Mouse (Mus musculus) heart, embryonic 12.5 days (tissue): ENCODE data around the gene Osbpl3. TPM values are rescaled to one million over a fixed set of nuclear protein-coding genes. Genes with fewer than 3 reads are reported as not detected.

Experiments used
- ATAC-seq: fragments of 200-750 bp; cut with Nextera tagmentation; 2 replicates; pipeline ENCODE4 v1.8.0; 2017; ENCODE audit warnings: moderate TSS enrichment, moderate library complexity; ENCODE audit not compliant: insufficient number of reproducible peaks, low FRiP score
- H3K27ac ChIP-seq: fragments of 300-500 bp; sonication (generic); 2 replicates; pipeline ENCODE4 v1.5.1; 2016; ENCODE audit warnings: mild to moderate bottlenecking, moderate library complexity; ENCODE audit not compliant: poor library complexity, severe bottlenecking
- H3K27me3 ChIP-seq: fragments of 300-500 bp; sonication (generic); replicated peaks from 2 replicates; pipeline ENCODE4 v1.6.1; 2016; ENCODE audit warnings: mild to moderate bottlenecking, moderate library complexity
- H3K36me3 ChIP-seq: fragments of 300-500 bp; sonication (generic); 2 replicates; pipeline ENCODE4 v1.6.1; 2016; ENCODE audit warnings: mild to moderate bottlenecking, moderate library complexity
- H3K4me1 ChIP-seq: fragments of 300-500 bp; sonication (generic); replicated peaks from 2 replicates; pipeline ENCODE4 v1.6.1; 2016; ENCODE audit warnings: mild to moderate bottlenecking
- H3K4me2 ChIP-seq: fragments of 300-500 bp; sonication (generic); 2 replicates; pipeline ENCODE4 v1.6.1; 2016; ENCODE audit warnings: mild to moderate bottlenecking, moderate library complexity
- H3K4me3 ChIP-seq: fragments of 300-500 bp; sonication (generic); 2 replicates; pipeline ENCODE4 v1.5.1; 2016; ENCODE audit warnings: mild to moderate bottlenecking
- H3K9ac ChIP-seq: fragments of 300-500 bp; sonication (generic); 2 replicates; pipeline ENCODE4 v1.6.1; 2016; ENCODE audit warnings: mild to moderate bottlenecking, moderate library complexity
- H3K9me3 ChIP-seq: fragments of 300-500 bp; sonication (generic); replicated peaks from 2 replicates; pipeline ENCODE4 v1.6.1; 2016; ENCODE audit warnings: mild to moderate bottlenecking, moderate library complexity
- WGBS: fragments of 180-500 bp; shearing (Covaris S2); methylation state at CpG from one replicate; pipeline ENCODE4 v1.1.7; 2016; 5-methylcytosine and 5-hydroxymethylcytosine counted together
- polyA plus RNA-seq: library from polyadenylated mRNA; unstranded; fragments of >200 nt; fragmentation: Nextera tagmentation; extraction: Ambion mirVana; gene quantifications from 2 replicates; pipeline ENCODE4 v1.2.1, GENCODE M21; 2016

The Osbpl3 gene
- polyA plus RNA-seq, 1 experiment from 2014 or later: 15.5 TPM

GRCm38 (mm10) chr6:50312647-50313046 is 143.4 kb downstream of the Osbpl3 start:
- H3K4me1 ChIP-seq: peaks cover 25% of the 10 kb centered on the region
- no peaks in the 10 kb centered on the region for H3K9me3 ChIP-seq
- no peak overlapping the region for H3K4me3 ChIP-seq
- H3K27ac ChIP-seq: no peak overlapping the region
- WGBS: 47% methylated on average over 4 of the region's 4 CpGs
- no peak overlapping the region for H3K9ac ChIP-seq
- no peaks in the 10 kb centered on the region for H3K27me3 ChIP-seq
- peak; percentile 45; the same call in 1 of the 2 replicates for ATAC-seq
- no peak overlapping the region for H3K4me2 ChIP-seq
- H3K36me3 ChIP-seq: peaks cover 4% of the 10 kb centered on the region

- Histone ChIP-seq H3K9me3 (no peaks in the 10 kb centered on the region), H3K36me3 (peaks cover 9% of the 10 kb centered on the region), H3K4me1 (peaks cover 6% of the 10 kb centered on the region), H3K9ac (no peak overlapping the region), H3K4me3 (no peak overlapping the region), H3K4me2 (no peak overlapping the region), H3K27ac (no peak overlapping the region), H3K27me3 (no peaks in the 10 kb centered on the region)
- WGBS: 30% methylated on average over 6 of the region's 6 CpGs
- ATAC-seq: no peak
These were observed 147.0 kb downstream of the Osbpl3 start for GRCm38 (mm10) chr6:50309019-50309418.

GRCm38 (mm10) chr6:50306625-50307024 is 149.4 kb downstream of the Osbpl3 start:
- no peak overlapping the region for H3K4me2 ChIP-seq
- H3K27me3 ChIP-seq: no peaks in the 10 kb centered on the region
- no peak overlapping the region for H3K9ac ChIP-seq
- H3K27ac ChIP-seq: no peak overlapping the region
- no peaks in the 10 kb centered on the region for H3K4me1 ChIP-seq
- no peaks in the 10 kb centered on the region for H3K9me3 ChIP-seq
- H3K36me3 ChIP-seq: peaks cover 24% of the 10 kb centered on the region
- ATAC-seq: no peak
- 70% methylated on average over 4 of the region's 4 CpGs for WGBS
- no peak overlapping the region for H3K4me3 ChIP-seq

GRCm38 (mm10) chr6:50304949-50305491 is 151.0 kb downstream of the Osbpl3 start:
- no peak for ATAC-seq
- Histone ChIP-seq H3K36me3 (peaks cover 26% of the 10 kb centered on the region), H3K4me1 (no peaks in the 10 kb centered on the region), H3K27me3 (no peaks in the 10 kb centered on the region), H3K9me3 (no peaks in the 10 kb centered on the region), H3K9ac (no peak overlapping the region), H3K4me3 (no peak overlapping the region), H3K27ac (no peak overlapping the region), H3K4me2 (no peak overlapping the region)
- 64% methylated on average over 4 of the region's 4 CpGs for WGBS

GRCm38 (mm10) chr6:50301121-50301520 is 154.9 kb downstream of the Osbpl3 start:
- 91% methylated on average over 7 of the region's 7 CpGs for WGBS
- Histone ChIP-seq H3K9ac (no peak overlapping the region), H3K4me2 (no peak overlapping the region), H3K9me3 (no peaks in the 10 kb centered on the region), H3K27me3 (no peaks in the 10 kb centered on the region), H3K4me3 (no peak overlapping the region), H3K4me1 (peaks cover 4% of the 10 kb centered on the region), H3K36me3 (peaks cover 24% of the 10 kb centered on the region), H3K27ac (no peak overlapping the region)
- ATAC-seq: no peak

- H3K9me3 ChIP-seq: no peaks in the 10 kb centered on the region
- H3K27me3 ChIP-seq: no peaks in the 10 kb centered on the region
- H3K27ac ChIP-seq: no peak overlapping the region
- no peak overlapping the region for H3K4me2 ChIP-seq
- WGBS: 80% methylated on average over 6 of the region's 6 CpGs
- no peak overlapping the region for H3K9ac ChIP-seq
- H3K4me3 ChIP-seq: no peak overlapping the region
- H3K4me1 ChIP-seq: peaks cover 9% of the 10 kb centered on the region
- H3K36me3 ChIP-seq: peaks cover 24% of the 10 kb centered on the region
- no peak for ATAC-seq
These were observed 155.4 kb downstream of the Osbpl3 start for GRCm38 (mm10) chr6:50300622-50301021.

- Histone ChIP-seq H3K4me2 (no peak overlapping the region), H3K36me3 (peaks cover 23% of the 10 kb centered on the region), H3K4me1 (peaks cover 14% of the 10 kb centered on the region), H3K27ac (no peak overlapping the region), H3K9ac (no peak overlapping the region), H3K4me3 (no peak overlapping the region), H3K9me3 (no peaks in the 10 kb centered on the region), H3K27me3 (no peaks in the 10 kb centered on the region)
- ATAC-seq: no peak
- WGBS: 76% methylated on average over 7 of the region's 7 CpGs
These were observed 156.9 kb downstream of the Osbpl3 start for GRCm38 (mm10) chr6:50299071-50299470.

- Histone ChIP-seq H3K9ac (no peak overlapping the region), H3K9me3 (no peaks in the 10 kb centered on the region), H3K4me2 (no peak overlapping the region), H3K27ac (no peak overlapping the region), H3K4me1 (peaks cover 14% of the 10 kb centered on the region), H3K4me3 (no peak overlapping the region), H3K36me3 (peaks cover 14% of the 10 kb centered on the region), H3K27me3 (no peaks in the 10 kb centered on the region)
- WGBS: 91% methylated on average over 9 of the region's 9 CpGs
- ATAC-seq: no peak
These were observed 158.3 kb downstream of the Osbpl3 start for GRCm38 (mm10) chr6:50297671-50298070.

- no peak for ATAC-seq
- Histone ChIP-seq H3K27ac (no peak overlapping the region), H3K9ac (no peak overlapping the region), H3K9me3 (no peaks in the 10 kb centered on the region), H3K27me3 (no peaks in the 10 kb centered on the region), H3K4me3 (no peak overlapping the region), H3K4me1 (peaks cover 14% of the 10 kb centered on the region), H3K36me3 (peaks cover 6% of the 10 kb centered on the region; the same call in 1 of the 2 replicates), H3K4me2 (no peak overlapping the region)
- WGBS: 69% methylated on average over 10 of the region's 10 CpGs
These were observed 160.9 kb downstream of the Osbpl3 start for GRCm38 (mm10) chr6:50295136-50295535.

- no peak for ATAC-seq
- Histone ChIP-seq H3K4me1 (peaks cover 14% of the 10 kb centered on the region), H3K9ac (no peak overlapping the region), H3K27me3 (no peaks in the 10 kb centered on the region), H3K27ac (no peak overlapping the region), H3K4me2 (no peak overlapping the region), H3K4me3 (no peak overlapping the region), H3K36me3 (peaks cover 6% of the 10 kb centered on the region; the same call in 1 of the 2 replicates), H3K9me3 (no peaks in the 10 kb centered on the region)
- 29% methylated on average over 1 of the region's 1 CpGs for WGBS
These were observed 161.9 kb downstream of the Osbpl3 start for GRCm38 (mm10) chr6:50294128-50294527.

- Histone ChIP-seq H3K4me1 (peaks cover 14% of the 10 kb centered on the region), H3K4me2 (no peak overlapping the region), H3K4me3 (no peak overlapping the region), H3K36me3 (no peaks in the 10 kb centered on the region), H3K9ac (no peak overlapping the region), H3K9me3 (no peaks in the 10 kb centered on the region), H3K27ac (no peak overlapping the region), H3K27me3 (no peaks in the 10 kb centered on the region)
- ATAC-seq: no peak
- WGBS: 54% methylated on average over 4 of the region's 4 CpGs
These were observed 164.4 kb downstream of the Osbpl3 start for GRCm38 (mm10) chr6:50291650-50292049.

- H3K9ac ChIP-seq: no peak overlapping the region
- ATAC-seq: no peak
- no peaks in the 10 kb centered on the region for H3K27me3 ChIP-seq
- H3K27ac ChIP-seq: no peak overlapping the region
- H3K9me3 ChIP-seq: 0 out of 2 replicates have a peak, but pooled peaks cover 3% of the 10 kb centered on the region
- H3K4me2 ChIP-seq: no peak overlapping the region
- 91% methylated on average over 3 of the region's 3 CpGs for WGBS
- H3K36me3 ChIP-seq: no peaks in the 10 kb centered on the region
- H3K4me3 ChIP-seq: no peak overlapping the region
- H3K4me1 ChIP-seq: no peaks in the 10 kb centered on the region
These were observed 169.1 kb downstream of the Osbpl3 start for GRCm38 (mm10) chr6:50286881-50287280.
